Mouse (Mus musculus) erythroblast, embryonic 14.5 days (primary cell): ENCODE data around the gene Zgpat. TPM values are rescaled to one million over a fixed set of nuclear protein-coding genes. Genes with fewer than 3 reads are reported as not detected.

ENCODE experiments used
- H3K27me3 ChIP-seq: 2 replicates; pipeline ENCODE4 v1.6.1; 2012; ENCODE audit warnings: inconsistent platforms; ENCODE audit not compliant: control insufficient read depth
- H3K36me3 ChIP-seq: 2 replicates; pipeline ENCODE4 v1.6.1; 2012; ENCODE audit warnings: mild to moderate bottlenecking, inconsistent platforms; ENCODE audit not compliant: control insufficient read depth
- H3K4me1 ChIP-seq: 2 replicates; pipeline ENCODE4 v1.6.1; 2012; ENCODE audit warnings: inconsistent platforms; ENCODE audit not compliant: control insufficient read depth
- H3K4me3 ChIP-seq: replicated peaks from 2 replicates; pipeline ENCODE3; 2012; ENCODE audit warnings: moderate library complexity, mild to moderate bottlenecking, inconsistent platforms
- H3K9me3 ChIP-seq: 2 replicates; pipeline ENCODE4 v1.6.1; 2012; ENCODE audit warnings: low read length, inconsistent platforms, mixed read lengths; ENCODE audit not compliant: control insufficient read depth
- GATA1 ChIP-seq: IDR thresholded peaks from 2 replicates; pipeline ENCODE4 v1.6.1; 2012; ENCODE audit warnings: low read length, inconsistent platforms, mixed read lengths
- TAL1 ChIP-seq: IDR thresholded peaks from 3 replicates; pipeline ENCODE4 v1.6.1; 2012; ENCODE audit warnings: low read length, inconsistent platforms, mixed read lengths
- polyA plus RNA-seq: library from polyadenylated mRNA; stranded (reverse); fragments of >175 nt; gene quantifications from 2 replicates; pipeline ENCODE4 v1.2.3, GENCODE M21; 2012

The Zgpat gene
- polyA plus RNA-seq: 0.94 and 1.1 TPM in 2 replicates

GRCm38 (mm10) chr2:181364860-181365596 lies at the start of gene Zgpat, which contains the start of gene Arfrp1:
Gene Zgpat (plus strand): TSS chr2:181364928.
Gene Arfrp1 (minus strand): TSS chr2:181365404.
- peak within 1 kb of the TSS; percentile 68 for H3K4me3 ChIP-seq
- peaks cover 3% of the 10 kb centered on the region; the same call in 1 of the 2 replicates for H3K9me3 ChIP-seq
- H3K36me3 ChIP-seq: peaks cover 58% of the 10 kb centered on the region
- no peak for TF ChIP-seq TAL1
- TF ChIP-seq GATA1: no peak
- H3K4me1 ChIP-seq: peaks cover 46% of the 10 kb centered on the region
- no peaks in the 10 kb centered on the region for H3K27me3 ChIP-seq

DNA sequence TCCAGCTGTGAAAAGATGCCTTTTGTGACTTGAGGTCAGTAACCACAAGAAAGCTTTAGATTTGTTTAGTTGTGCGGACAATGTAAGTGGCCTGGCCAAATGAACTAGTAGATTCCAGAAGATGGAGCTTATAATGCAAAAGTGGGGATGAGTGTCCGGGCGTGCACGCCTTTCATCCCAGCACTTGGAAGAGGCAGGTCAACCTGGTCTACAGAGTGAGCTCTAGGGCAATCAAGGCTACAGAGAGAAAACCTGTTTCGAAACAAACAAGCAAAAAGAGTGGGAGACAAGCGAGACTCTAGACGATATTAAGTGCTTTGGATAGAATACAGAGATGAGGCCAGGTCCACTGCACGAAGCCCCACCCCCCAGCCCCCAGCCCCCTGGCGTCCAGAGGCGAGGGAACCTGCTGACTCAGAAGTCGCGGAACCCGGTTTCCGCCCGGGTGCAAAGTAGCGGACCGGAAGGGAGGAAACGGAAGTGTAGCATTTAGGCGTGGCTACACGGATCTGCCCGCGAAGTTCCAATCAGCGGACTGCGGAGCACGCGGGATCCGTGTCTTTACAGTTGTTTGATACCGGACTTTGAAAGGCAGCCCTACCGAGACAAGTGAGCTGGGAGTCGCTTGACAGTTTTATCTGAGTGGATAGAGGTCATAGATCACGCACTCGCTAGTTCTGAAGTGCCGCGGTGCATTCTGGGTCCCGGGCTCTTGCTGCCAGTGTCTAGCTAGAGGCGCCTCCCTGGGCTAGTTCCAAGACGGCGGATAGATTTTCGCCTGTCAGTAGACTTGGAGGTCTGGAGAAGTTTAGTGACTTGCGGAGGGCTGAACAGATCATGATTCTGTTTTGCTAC lies 45.3 kb upstream of the Zgpat start, which contains the start of gene Rtel1:
Gene Rtel1 (plus strand): TSS at position 492 of the 855 bp plus-strand sequence.
- H3K4me3 ChIP-seq: peak within 1 kb of the TSS; percentile 90
- H3K36me3 ChIP-seq: peaks cover 33% of the 10 kb centered on the region
- peaks cover 18% of the 10 kb centered on the region for H3K4me1 ChIP-seq
- TF ChIP-seq TAL1 (no peak), GATA1 (no peak)
- H3K27me3 ChIP-seq: peaks cover 44% of the 10 kb centered on the region
- peaks cover under 1% of the 10 kb centered on the region; the same call in 1 of the 2 replicates for H3K9me3 ChIP-seq

DNA sequence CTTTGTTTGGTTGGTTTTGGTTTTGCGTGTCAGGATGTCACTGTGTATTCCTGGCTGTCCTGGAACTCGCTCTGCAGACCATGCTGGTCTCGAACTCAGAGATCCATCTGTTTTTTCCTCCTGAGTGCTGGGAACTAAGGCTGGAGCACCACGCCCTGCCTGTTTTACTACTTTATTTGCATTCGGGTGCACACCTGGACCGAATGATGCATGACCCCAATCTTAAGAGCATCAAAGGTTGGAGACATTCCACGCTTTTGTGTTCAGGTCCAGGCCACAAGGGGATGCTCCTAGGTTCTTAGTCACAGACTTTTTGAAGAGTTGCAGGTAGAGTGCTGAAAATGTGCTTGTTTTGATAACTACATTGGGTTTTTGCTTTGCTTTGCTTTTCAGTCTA lies 44.6 kb upstream of the Zgpat start:
- Histone ChIP-seq H3K9me3 (no peaks in the 10 kb centered on the region), H3K4me1 (peaks cover 18% of the 10 kb centered on the region), H3K4me3 (peak overlapping the region; percentile 90), H3K27me3 (peaks cover 38% of the 10 kb centered on the region), H3K36me3 (peaks cover 39% of the 10 kb centered on the region)
- no peak for TF ChIP-seq TAL1
- no peak for TF ChIP-seq GATA1

GRCm38 (mm10) chr2:181322136-181322535 lies 42.6 kb upstream of the Zgpat start:
- peaks cover 18% of the 10 kb centered on the region for H3K4me1 ChIP-seq
- TF ChIP-seq GATA1 (no peak), TAL1 (no peak)
- H3K27me3 ChIP-seq: peaks cover 17% of the 10 kb centered on the region
- no peak overlapping the region for H3K4me3 ChIP-seq
- H3K9me3 ChIP-seq: no peaks in the 10 kb centered on the region
- H3K36me3 ChIP-seq: peaks cover 60% of the 10 kb centered on the region

DNA sequence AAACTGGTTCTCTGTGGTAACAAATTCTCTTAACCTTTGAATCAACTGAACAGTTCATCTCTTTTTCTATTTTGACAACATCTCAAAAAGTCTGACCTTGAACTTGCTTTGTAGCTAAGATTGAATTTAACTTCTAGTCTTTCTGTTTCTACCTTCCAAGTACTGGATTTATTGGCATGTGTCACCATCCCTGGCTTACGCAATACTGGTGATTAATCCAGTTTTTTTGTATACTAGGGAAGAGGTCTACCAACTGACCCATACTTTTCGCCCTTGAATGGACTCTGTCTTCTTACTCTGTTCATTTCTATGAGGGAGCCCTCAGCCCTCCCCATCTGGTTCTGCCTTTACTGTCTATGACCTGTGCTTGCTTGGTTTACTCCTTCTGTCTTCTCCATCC lies 38.6 kb upstream of the Zgpat start:
- Histone ChIP-seq H3K4me1 (no peaks in the 10 kb centered on the region; the same call in 1 of the 2 replicates), H3K9me3 (no peaks in the 10 kb centered on the region), H3K36me3 (peaks cover 93% of the 10 kb centered on the region), H3K4me3 (no peak overlapping the region), H3K27me3 (no peaks in the 10 kb centered on the region)
- TF ChIP-seq GATA1 (no peak), TAL1 (no peak)

DNA sequence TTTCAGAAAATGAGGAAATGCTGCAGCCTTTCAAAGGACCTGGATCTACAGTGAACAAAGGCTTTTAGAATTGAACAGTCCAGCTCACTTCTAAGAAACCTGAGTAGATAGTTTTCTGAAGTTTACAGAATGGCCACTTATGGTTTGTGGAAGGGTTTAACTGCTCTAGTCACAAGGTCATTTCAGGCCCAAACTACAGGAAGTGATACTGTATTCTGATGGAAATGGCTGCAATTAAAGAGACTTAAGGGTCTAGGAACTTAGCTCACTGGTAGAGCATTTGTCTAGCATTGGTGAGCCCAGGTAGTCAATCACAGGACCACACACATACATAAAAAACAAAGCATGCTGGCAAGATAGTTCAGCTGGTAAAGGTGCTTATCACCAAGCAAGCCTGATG lies 32.2 kb upstream of the Zgpat start:
- TF ChIP-seq GATA1: no peak
- TF ChIP-seq TAL1: no peak
- no peak overlapping the region for H3K4me3 ChIP-seq
- no peaks in the 10 kb centered on the region for H3K27me3 ChIP-seq
- no peaks in the 10 kb centered on the region for H3K9me3 ChIP-seq
- H3K4me1 ChIP-seq: no peaks in the 10 kb centered on the region
- H3K36me3 ChIP-seq: peaks cover 93% of the 10 kb centered on the region

- H3K27me3 ChIP-seq: no peaks in the 10 kb centered on the region
- no peak for TF ChIP-seq GATA1
- no peak for TF ChIP-seq TAL1
- peaks cover 92% of the 10 kb centered on the region for H3K36me3 ChIP-seq
Measured at GRCm38 (mm10) chr2:181334023-181334422, 30.7 kb upstream of the Zgpat start.

DNA sequence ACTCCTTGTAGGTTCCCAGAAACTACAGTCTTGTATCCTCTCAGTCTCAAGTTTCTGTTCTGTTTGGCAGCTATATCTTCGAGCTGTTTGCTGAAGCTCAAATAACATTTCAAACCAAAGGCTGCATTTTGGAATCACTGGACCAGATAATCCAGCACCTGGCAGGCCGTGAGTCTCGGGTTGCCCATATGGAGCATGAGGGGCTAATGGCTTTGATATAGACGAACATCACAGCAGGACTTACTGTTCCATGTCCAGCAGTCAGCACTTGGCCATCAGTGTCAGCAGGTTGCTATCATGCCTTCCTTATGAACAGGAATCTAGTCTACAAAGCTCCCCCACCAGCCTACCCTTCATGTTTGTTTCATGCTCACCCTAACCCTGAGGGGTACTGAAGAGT lies 24.3 kb upstream of the Zgpat start:
- H3K9me3 ChIP-seq: no peaks in the 10 kb centered on the region
- no peak for TF ChIP-seq TAL1
- TF ChIP-seq GATA1: no peak

More at GRCm38 (mm10) chr2:181334023-181334422, 30.7 kb upstream of the Zgpat start:
- Histone ChIP-seq H3K9me3 (no peaks in the 10 kb centered on the region), H3K4me1 (no peaks in the 10 kb centered on the region), H3K4me3 (no peak overlapping the region)

GRCm38 (mm10) chr2:181342766-181343165 lies 22.0 kb upstream of the Zgpat start:
- H3K9me3 ChIP-seq: no peaks in the 10 kb centered on the region
- H3K4me3 ChIP-seq: no peak overlapping the region
- no peaks in the 10 kb centered on the region for H3K4me1 ChIP-seq
- H3K36me3 ChIP-seq: peaks cover 88% of the 10 kb centered on the region
- no peaks in the 10 kb centered on the region for H3K27me3 ChIP-seq
- no peak for TF ChIP-seq TAL1
- no peak for TF ChIP-seq GATA1

More for the DNA sequence above, 24.3 kb upstream of the Zgpat start:
- Histone ChIP-seq H3K27me3 (no peaks in the 10 kb centered on the region), H3K4me1 (no peaks in the 10 kb centered on the region), H3K36me3 (peaks cover 89% of the 10 kb centered on the region), H3K4me3 (no peak overlapping the region)
